Mouse (Mus musculus): ENCODE data around the gene Hbq1b. TPM values are rescaled to one million over a fixed set of nuclear protein-coding genes. Genes with fewer than 3 reads are reported as not detected.
A peak's percentile ranks its signal among the peaks of the same experiment; 100 is the strongest.
"Not testable (repeated sequence)": the region's sequence is repeated elsewhere in the genome, so short reads cannot be mapped to it uniquely, and the experiment has no call there.

Hbq1b gene
- total RNA-seq, 2 experiments from 2014 or later = 2.9 to 3.3 TPM

DNA sequence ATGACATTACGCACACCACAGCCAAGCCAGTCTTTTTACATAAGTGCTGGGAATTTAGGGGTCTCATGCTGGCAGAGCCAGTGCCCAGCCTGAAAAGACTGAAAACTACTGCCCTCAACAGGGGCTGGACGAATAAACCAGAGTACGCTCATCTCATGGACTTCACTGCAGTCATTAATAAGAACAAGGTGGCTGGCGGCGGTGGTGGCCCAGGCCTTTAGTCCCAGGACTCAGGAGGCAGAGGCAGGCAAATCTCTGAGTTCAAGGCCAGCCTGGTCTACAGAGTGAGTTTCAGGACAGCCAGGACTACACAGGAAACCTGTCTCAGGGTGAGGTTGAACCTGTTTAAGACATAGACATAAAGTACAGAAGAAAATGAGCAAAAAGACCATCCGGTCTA, 20.6 kb upstream of the Hbq1b start:
- intact Hi-C loops (cut with DNase I) = no loop called here
- no peak for DNase-seq (ENCODE audit: extremely low spot score in 1 of 2, low spot score in 2 of 2)

DNA sequence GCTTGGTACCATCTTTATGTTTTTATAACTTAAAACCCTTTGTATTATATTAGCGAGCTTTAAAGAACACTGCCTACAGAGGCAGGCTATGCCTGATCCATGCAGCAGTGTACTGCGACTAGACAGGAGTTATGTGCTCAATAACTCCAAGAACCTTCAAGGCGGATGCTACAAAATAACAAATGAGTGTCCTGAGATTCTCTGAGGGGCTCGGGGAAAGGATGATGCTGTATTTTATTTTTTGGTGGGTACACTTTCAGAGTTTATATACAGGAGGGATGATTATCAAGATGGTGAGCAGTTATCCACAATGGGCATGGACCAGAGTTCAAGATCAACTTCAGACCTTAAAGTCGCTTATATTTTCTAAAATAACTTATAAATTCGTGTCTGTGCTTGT, 20.0 kb upstream of the Hbq1b start:
- intact Hi-C loops (cut with DNase I) = no loop called here
- no peak for DNase-seq (ENCODE audit: extremely low spot score in 1 of 2, low spot score in 2 of 2)

DNA sequence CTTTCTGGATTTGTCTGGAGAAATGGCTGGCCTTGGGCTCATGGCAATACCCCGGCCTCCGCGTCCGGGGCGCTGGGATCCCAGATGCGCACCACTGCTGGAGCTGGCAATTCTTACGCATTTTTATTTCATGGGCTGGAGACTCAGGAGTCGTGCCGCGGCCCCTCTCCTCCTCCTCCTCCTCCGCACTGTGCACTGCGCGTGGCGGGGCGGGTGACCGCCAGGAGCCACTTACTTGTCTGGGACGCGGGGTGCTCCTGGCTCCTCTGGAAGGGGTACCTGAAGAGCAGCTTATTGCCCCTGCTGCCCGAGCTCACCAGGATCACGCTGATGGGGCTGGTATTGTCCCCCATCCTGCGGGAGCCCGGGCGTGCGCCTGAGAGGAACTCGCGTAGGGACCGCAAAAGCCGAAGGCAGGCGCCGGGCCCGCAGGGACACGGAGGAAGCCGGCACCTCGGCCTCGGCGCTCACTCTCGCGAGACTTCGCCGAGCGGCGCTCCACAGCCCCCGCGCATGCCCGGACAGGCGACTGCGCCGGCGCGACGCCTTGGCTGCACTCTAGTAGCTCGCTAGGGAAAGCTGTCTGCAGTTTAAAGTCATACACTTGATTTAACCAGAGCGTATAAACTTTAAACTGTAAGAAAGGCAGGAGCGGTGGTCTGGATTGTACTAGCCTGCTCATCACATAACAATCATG, 19.4 kb upstream of the Hbq1b start, which contains the start of gene Nprl3:
TSS of gene Nprl3 (minus strand) at position 520 of the 697 bp plus-strand sequence.
- intact Hi-C loops (cut with DNase I) = no loop called here
- DNase-seq (ENCODE audit: extremely low spot score in 1 of 2, low spot score in 2 of 2) = peak; percentile 93 to 98

DNA sequence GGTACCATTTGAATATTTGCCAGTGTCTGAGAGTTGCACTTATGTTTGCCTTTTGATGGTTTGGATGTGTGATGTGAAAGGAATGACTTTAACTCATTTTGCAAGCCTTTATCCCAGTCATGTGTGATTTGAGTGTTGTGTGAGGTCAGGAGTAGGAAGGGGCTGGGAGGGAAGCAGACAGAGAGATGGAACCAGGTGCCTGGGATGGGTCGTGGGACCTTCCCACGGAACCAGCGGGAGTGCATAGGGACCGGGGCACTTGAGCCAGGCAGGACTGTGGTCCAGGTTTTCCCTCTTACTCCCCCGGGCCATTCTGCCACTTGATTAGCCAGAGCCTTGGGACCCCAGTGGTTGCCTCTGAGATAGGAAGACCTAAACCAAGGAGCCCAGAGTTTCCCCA, 18.8 kb upstream of the Hbq1b start:
- DNase-seq (ENCODE audit: extremely low spot score in 1 of 2, low spot score in 2 of 2) = peak in 1 of 2 experiments; percentile 30
- intact Hi-C loops (cut with DNase I) = no loop called here

DNA sequence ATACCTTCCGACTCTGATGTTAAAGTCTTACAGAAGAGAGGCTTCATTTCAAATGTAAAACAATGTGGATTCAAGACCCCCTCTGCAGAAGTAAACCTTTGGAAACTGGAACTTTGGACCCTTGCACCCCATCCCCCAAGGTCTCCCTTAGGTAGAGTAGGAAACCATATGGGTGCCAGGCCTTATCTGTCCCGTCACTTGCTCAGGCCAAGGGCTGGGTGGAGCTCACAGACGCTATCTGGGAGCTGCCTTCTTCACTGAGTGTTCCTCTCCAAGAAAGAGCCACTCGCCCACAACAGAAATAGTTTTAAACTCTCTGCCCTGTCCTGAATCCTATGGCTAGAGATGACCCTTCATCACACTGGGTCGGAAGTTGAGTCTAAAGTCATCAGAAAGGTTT, 17.8 kb upstream of the Hbq1b start:
- DNase-seq (ENCODE audit: extremely low spot score in 1 of 2, low spot score in 2 of 2) = no peak

DNA sequence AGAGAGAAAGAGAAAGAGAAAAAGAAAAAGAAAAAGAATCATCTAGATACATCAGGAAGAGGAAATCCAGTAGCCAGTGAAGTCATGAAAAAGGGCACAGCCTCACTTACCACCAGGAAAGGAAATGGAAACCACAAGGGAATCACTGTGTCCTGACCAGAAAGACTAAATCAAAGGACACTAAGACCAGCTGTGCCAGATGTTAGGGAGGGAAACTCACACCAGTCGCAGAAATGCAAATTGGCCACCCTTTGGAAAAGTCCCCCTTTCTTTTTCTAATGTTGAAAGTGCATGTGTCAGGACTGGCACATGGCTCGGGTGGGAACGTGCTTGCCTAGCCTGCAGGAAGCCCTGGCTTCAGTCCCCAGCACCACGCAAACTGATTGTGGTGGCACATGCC, 15.6 kb upstream of the Hbq1b start:
- DNase-seq (ENCODE audit: extremely low spot score in 1 of 2, low spot score in 2 of 2) = no peak
- intact Hi-C loops (cut with DNase I) = no loop called here

More for the DNA sequence above, 17.8 kb upstream of the Hbq1b start:
- intact Hi-C loops (cut with DNase I) = no loop called here

DNA sequence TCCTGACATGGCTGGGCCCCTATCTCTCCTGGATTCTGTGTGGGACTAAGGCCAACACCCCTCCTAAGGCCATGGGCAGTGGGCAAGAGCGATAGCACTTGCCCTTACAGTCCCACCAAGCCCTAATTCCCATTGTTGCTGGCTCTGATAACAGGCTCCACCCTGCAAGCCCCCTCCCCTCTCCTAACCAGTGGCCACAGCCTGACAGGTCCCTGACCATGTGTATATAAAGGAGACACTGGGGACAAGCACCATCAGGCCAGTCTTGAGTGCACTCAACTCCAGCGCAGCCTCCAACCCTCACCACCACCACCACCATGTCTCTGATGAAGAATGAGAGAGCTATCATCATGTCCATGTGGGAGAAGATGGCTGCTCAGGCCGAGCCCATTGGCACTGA, 10.4 kb upstream of the Hbq1b start, which contains the start of gene Hba-x:
TSS of gene Hba-x (plus strand) at position 54 of the 400 bp plus-strand sequence.
- intact Hi-C loops (cut with DNase I) = no loop called here
- DNase-seq (ENCODE audit: extremely low spot score in 1 of 2, low spot score in 2 of 2) = no peak

DNA sequence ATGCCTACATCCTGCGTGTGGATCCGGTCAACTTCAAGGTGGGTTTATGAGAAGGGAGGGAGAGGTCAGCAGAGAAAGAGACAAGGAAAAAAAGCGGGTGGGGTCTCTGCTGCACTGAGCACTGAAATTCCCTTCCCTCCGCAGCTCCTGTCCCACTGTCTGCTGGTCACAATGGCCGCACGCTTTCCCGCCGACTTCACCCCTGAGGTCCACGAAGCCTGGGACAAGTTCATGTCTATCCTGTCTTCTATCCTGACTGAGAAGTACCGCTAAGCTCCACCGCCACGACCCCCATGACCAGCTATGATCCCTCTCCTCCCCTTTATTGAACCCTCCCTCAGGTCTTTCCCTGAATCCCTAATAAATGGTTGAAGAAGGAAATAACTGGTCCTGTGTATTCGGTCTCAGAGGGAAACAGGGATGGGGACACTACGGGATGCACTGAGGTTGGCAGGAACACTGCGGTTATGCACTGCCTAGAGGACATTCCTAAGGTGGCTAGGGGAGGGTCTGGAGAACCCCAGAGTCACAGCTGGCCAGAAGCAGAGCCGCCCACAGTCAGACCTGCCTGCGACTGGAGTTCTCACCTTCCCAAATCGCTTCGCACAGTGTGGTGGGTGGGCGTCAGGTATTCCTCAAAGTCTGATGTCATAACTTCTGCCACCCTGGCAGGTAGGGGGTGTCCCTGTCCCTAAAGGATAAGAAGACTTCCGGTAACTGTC, 8.9 kb upstream of the Hbq1b start:
- no peak for DNase-seq (ENCODE audit: extremely low spot score in 1 of 2, low spot score in 2 of 2)
- intact Hi-C loops (cut with DNase I) = no loop called here

DNA sequence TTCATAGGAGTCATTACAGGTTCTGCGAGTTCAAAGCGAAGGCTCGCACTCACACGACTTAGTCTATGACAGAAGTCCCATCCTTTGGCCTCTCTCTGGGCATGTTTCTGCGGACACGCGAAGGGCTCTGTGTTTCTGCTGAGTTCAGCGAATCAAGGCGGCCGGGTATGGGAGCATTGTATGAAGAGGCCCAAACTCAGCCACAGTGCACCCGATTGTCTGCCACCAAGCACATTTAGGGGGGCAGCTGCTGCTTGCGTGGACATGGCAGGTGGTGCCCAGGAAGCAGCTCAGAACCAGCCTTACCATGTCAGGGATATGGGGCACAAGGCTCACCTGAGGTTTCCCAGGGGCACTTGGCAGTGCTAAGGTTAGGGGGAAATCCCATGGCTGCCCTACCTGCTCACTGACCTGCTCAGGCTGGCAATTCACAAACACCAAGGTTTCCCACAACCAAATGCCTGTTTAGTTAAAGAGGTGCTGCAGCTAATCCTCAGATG, 8.3 kb upstream of the Hbq1b start:
- intact Hi-C loops (cut with DNase I) = no loop called here
- DNase-seq (ENCODE audit: extremely low spot score in 1 of 2, low spot score in 2 of 2) = no peak

DNA sequence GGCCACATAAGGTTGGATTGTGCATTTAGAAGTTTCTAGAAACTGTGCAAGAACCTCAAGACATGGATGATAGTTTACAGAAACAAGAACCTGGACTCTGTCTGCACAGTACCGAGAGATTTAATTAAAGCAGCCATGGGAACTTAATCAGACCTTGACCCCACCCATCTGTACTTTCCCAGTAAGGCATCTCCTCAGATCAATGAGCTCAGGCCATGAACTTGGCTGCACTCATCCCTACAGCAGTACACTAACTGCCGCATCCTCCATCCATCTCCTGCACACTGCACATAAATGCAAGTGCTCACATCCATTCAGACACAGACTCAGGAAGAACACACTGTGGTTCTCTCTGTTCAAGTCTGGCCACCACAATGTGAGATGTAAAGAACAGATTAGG, 6.1 kb upstream of the Hbq1b start:
- intact Hi-C loops (cut with DNase I) = no loop called here
- DNase-seq (ENCODE audit: extremely low spot score in 1 of 2, low spot score in 2 of 2) = no peak

DNA sequence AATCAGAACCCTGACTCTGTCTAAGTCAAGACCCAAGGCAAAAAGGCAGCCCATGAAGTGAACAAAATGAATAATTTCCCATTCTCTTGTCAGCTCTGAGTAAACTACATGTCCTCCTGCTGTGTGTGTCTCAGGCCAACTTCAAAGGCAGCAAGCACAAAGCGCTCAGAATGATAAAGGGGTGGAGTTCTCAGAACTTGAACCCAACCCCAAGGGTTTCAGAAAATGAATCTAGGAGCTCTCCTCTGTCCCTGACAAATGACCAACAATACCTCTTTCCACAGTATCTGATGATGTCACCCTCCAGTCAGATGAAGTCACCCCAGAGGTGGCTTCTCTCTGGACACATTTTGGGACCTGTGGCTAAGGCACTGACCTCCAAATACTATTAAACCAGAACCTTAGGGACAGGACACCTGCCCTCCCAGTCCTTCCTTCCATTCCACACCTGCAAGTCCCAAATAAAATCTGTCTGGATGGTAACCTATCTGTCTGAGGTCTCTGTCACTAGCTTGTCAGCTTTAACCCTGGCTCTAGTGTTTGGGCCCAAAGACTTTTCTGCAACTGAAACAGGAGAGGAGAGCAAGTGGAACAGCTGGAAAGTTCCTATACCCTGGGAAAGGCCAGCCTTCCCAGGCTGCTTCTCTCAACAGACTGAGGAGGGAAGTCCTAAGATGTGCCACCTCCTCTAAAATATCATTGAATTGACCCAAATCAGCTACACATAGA, 5.2 kb upstream of the Hbq1b start:
- intact Hi-C loops (cut with DNase I) = no loop called here
- DNase-seq (ENCODE audit: extremely low spot score in 1 of 2, low spot score in 2 of 2) = no peak

DNA sequence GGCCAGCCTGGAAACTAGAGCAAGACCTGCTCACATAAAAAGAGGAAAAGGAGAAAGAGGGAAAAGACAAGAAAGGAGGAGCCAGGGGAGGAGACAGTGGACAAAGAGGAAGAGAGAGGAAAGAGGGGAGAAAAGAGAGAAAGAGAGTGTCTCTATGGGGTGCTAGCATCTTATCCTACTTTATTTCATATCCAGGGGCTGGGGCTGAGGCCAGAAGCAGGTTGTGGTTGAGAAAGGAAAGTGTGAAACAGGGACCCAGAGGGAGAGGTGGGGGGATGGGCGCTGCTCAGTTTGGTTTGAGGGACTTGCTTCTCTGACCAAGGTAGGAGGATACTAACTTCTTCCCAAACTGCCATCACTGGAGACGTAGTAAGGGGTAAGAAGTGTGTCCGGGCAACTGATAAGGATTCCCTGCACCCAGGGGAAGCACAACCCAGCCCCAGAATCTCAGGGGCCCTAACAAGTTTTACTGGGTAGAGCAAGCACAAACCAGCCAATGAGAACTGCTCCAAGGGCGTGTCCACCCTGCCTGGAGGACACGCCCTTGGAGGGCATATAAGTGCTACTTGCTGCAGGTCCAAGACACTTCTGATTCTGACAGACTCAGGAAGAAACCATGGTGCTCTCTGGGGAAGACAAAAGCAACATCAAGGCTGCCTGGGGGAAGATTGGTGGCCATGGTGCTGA, 3.5 kb upstream of the Hbq1b start, which contains the start of gene Hba-a1:
TSS of gene Hba-a1 (plus strand) at position 421 of the 687 bp plus-strand sequence.
- intact Hi-C loops (cut with DNase I); DNase-seq (ENCODE audit: extremely low spot score in 1 of 2, low spot score in 2 of 2): not testable (repeated sequence)

DNA sequence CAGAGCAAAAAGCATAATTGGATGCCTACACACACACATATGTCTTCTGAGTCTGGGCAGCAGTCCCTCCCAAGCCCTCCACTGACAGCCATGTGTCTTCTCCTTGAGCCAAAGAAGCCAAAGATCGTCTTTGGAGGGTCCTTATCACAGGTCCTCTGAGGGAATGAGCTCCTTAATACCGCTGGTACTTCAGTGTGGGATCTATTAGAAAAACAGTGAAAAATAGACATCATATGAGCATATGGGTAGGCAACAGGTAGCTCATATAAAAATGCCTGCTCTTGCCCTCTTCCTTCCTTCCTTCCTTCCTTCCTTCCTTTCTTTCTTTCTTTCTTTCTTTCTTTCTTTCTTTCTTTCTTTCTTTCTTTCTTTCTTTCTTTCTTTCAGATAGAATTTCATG, 2.2 kb upstream of the Hbq1b start:
- intact Hi-C loops (cut with DNase I); DNase-seq (ENCODE audit: extremely low spot score in 1 of 2, low spot score in 2 of 2): not testable (repeated sequence)

DNA sequence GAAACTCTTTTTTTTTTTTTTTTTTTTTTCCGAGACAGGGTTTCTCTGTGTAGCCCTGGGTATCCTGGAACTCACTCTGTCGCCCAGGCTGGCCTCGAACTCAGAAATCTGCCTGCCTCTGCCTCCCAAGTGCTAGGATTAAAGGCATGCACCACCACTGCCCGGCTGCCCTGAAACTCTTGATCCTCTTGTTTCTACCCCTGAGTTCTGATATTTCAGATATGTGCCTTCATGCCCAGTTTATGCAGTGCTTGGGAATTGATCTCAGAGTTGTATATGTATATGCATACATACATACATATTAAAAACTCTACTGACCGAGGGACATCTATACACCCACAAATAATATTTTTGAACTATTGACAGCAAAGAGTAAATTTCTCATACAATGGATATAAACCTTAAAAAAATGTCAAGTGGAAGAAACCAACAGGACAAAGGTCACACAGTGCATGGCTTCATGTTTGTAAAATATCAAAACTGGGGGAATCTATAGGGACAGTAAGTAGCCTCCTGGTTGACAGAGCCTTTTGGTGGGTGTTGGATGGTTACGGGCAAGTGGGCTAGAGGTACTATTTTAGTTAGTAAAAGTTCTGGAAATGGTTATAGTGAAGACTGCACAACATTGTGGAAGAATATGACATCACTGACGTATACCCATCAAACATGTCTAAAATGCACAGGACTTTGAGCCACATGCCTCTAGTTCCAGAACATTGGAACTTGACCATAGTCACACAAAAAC, 1.6 kb upstream of the Hbq1b start:
- intact Hi-C loops (cut with DNase I) = loop anchor here (5.0 kb wide), 1 partner anchor 103 kb away; no protein-coding TSS in a partner anchor
- DNase-seq (ENCODE audit: extremely low spot score in 1 of 2, low spot score in 2 of 2) = no peak

DNA sequence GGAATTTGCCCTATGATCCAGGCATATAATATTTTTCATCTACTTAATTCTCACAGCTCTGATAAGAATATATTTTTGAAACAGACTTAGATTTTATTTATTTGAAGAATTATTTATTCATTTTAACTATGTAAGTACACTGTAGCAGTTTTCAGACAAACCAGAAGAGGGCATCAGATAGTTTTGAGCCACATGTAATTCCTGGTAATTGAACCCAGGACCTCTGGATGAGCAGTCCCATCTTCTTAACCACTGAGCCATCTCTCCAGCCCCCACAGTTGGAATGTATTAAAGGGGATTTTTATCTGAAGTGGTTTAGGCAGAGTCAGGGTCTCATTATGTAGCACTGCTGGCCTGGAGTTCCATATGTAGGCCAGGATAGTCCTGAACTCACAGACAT, 878 bp upstream of the Hbq1b start:
- not testable (repeated sequence) for DNase-seq (ENCODE audit: extremely low spot score in 1 of 2, low spot score in 2 of 2)
- intact Hi-C loops (cut with DNase I) = loop anchor here (5.0 kb wide), 1 partner anchor 104 kb away; no protein-coding TSS in a partner anchor

DNA sequence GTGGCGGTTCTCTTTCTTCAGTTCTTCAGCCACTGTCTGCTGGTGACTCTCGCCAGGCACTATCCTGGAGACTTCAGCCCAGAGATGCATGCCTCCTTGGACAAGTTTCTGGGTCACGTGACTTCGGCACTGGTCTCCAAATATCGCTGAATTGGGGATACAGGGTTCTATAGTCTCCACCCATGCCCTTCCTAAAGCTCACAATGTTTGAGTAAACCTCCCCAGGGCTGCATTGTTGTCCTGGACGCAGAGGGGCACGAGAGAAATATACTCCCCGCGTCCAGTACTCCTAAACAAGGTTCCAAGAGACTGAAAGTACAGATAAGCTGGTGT, 694 bp downstream of the Hbq1b start:
- no peak for DNase-seq (ENCODE audit: extremely low spot score in 1 of 2, low spot score in 2 of 2)
- intact Hi-C loops (cut with DNase I) = loop anchor here (5.0 kb wide), 1 partner anchor 105 kb away; no protein-coding TSS in a partner anchor

DNA sequence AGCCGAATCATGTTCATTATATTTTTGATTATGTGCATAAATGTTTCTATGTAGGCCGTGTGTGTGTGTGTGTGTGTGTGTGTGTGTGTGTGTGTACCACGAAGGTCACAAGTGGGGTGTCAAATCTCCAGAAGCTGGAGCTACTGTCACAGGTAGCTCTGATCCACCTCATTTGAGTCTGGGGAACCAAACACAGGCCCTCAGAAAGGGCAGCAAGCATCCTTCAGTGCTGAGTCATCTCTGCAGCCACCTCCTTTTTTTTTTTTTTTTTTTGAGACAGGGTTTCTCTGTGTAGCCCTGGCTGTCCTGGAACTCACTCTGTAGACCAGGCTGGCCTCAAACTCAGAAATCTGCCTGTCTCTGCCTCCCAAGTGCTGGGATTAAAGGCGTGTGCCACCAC, 6.1 kb downstream of the Hbq1b start:
- DNase-seq (ENCODE audit: extremely low spot score in 1 of 2, low spot score in 2 of 2); intact Hi-C loops (cut with DNase I): not testable (repeated sequence)

DNA sequence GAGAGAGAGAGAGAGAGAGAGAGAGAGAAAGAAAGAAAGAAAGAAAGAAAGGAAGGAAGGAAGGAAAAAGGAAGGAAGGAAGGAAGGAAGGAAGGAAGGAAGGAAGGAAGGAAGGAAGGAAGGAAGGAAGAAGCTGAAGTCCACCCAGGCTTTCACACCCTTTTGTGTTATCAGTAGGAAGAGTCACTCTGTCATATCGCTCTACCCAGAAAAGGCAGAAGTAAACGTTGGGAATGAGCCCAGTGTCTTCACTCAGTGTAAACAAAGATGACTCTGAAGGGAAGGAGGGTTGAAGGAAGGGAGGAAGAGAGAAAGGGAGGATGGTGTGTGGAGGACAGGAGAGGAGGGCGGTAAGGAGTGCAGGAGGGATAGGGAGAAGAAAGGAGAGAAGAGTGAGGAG, 6.7 kb downstream of the Hbq1b start:
- intact Hi-C loops (cut with DNase I); DNase-seq (ENCODE audit: extremely low spot score in 1 of 2, low spot score in 2 of 2): not testable (repeated sequence)

Data from left cerebral cortex, postnatal 10 days (tissue).